Mouse (Mus musculus) forebrain, embryonic 11.5 days (tissue): ENCODE measurements at regions not wholly inside any gene's neighbourhood (a gene's known extent, or its start where the extent isn't known, plus 50 kb on each side); places are given as distances from the start of the nearest gene placed in this dataset.

Source experiments
- ATAC-seq: fragments of 200-750 bp; cut with Nextera tagmentation; replicated peaks from 2 replicates; pipeline ENCODE4 v1.8.0; 2017; ENCODE audit warnings: moderate TSS enrichment; ENCODE audit not compliant: low FRiP score
- DNase-seq: peaks from one replicate; pipeline ENCODE4 v3.0.0-alpha.2; 2017; ENCODE audit warnings: low spot score
- H3K27ac ChIP-seq: fragments of 300-500 bp; sonication (generic); 2 replicates; pipeline ENCODE4 v1.5.1; 2014; ENCODE audit warnings: low read depth, low read length
- H3K27me3 ChIP-seq: fragments of 300-500 bp; sonication (generic); 2 replicates; pipeline ENCODE4 v1.6.1; 2014; ENCODE audit warnings: mild to moderate bottlenecking, low read length, mixed read lengths; ENCODE audit not compliant: control insufficient read depth, insufficient read depth
- H3K36me3 ChIP-seq: fragments of 300-500 bp; sonication (generic); 2 replicates; pipeline ENCODE4 v1.6.1; 2014; ENCODE audit warnings: mild to moderate bottlenecking, low read length, moderate library complexity, mixed read lengths; ENCODE audit not compliant: control insufficient read depth, insufficient read depth
- H3K4me1 ChIP-seq: fragments of 300-500 bp; sonication (generic); replicated peaks from 2 replicates; pipeline ENCODE4 v1.6.1; 2014; ENCODE audit warnings: low read length, mixed read lengths; ENCODE audit not compliant: control insufficient read depth, insufficient read depth
- H3K4me2 ChIP-seq: fragments of 300-500 bp; sonication (generic); 2 replicates; pipeline ENCODE4 v1.6.1; 2014; ENCODE audit warnings: low read depth, mild to moderate bottlenecking, low read length, moderate library complexity, mixed read lengths; ENCODE audit not compliant: severe bottlenecking
- H3K4me3 ChIP-seq: fragments of 300-500 bp; sonication (generic); 2 replicates; pipeline ENCODE4 v1.5.1; 2014; ENCODE audit warnings: low read depth, low read length
- H3K9ac ChIP-seq: fragments of 300-500 bp; sonication (generic); 2 replicates; pipeline ENCODE4 v1.6.1; 2014; ENCODE audit warnings: low read length
- H3K9me3 ChIP-seq: fragments of 300-500 bp; sonication (generic); 2 replicates; pipeline ENCODE4 v1.6.1; 2016; ENCODE audit warnings: low read length, mixed read lengths; ENCODE audit not compliant: control insufficient read depth
- WGBS: fragments of 180-500 bp; shearing (Covaris S2); extraction: QIAGEN DNeasy Blood & Tissue Kit; methylation state at CpG from one replicate; pipeline ENCODE4 v1.1.7; 2014; 5-methylcytosine and 5-hydroxymethylcytosine counted together

GRCm38 (mm10) chr7:69770313-69770979, 596.1 kb downstream of the Nr2f2 start:
- Histone ChIP-seq H3K9ac (no peak overlapping the region), H3K4me1 (no peaks in the 10 kb centered on the region), H3K4me2 (no peak overlapping the region), H3K27me3 (no peaks in the 10 kb centered on the region), H3K4me3 (no peak overlapping the region), H3K9me3 (no peaks in the 10 kb centered on the region), H3K27ac (no peak overlapping the region), H3K36me3 (no peaks in the 10 kb centered on the region)
- DNase-seq, result no peak
- ATAC-seq, result 0 out of 2 replicates have a peak, but pooled peaks have one; percentile 44
- WGBS, result 55% methylated on average over 22 of the region's 22 CpGs

GRCm38 (mm10) chr7:69766451-69766850, 600.1 kb downstream of the Nr2f2 start:
- Histone ChIP-seq H3K4me2 (no peak overlapping the region), H3K4me1 (no peaks in the 10 kb centered on the region), H3K27ac (no peak overlapping the region), H3K9me3 (no peaks in the 10 kb centered on the region), H3K27me3 (no peaks in the 10 kb centered on the region), H3K9ac (no peak overlapping the region), H3K4me3 (no peak overlapping the region), H3K36me3 (no peaks in the 10 kb centered on the region)
- DNase-seq (no peak), ATAC-seq (no peak)
- WGBS, result 60% methylated on average over 4 of the region's 4 CpGs

- 67% methylated on average over 6 of the region's 6 CpGs for WGBS
- no peaks in the 10 kb centered on the region for H3K4me1 ChIP-seq
- H3K27ac ChIP-seq, result no peak overlapping the region
- no peak overlapping the region for H3K9ac ChIP-seq
- DNase-seq, result no peak
- H3K9me3 ChIP-seq, result no peaks in the 10 kb centered on the region
- no peak overlapping the region for H3K4me3 ChIP-seq
- ATAC-seq, result no peak
- H3K27me3 ChIP-seq, result no peaks in the 10 kb centered on the region
- H3K36me3 ChIP-seq, result no peaks in the 10 kb centered on the region
- no peak overlapping the region for H3K4me2 ChIP-seq
Observed at GRCm38 (mm10) chr7:69740495-69740894, 626.0 kb downstream of the Nr2f2 start.

GRCm38 (mm10) chr7:69738998-69739397, 627.5 kb downstream of the Nr2f2 start:
- H3K9ac ChIP-seq, result no peak overlapping the region
- H3K4me1 ChIP-seq, result no peaks in the 10 kb centered on the region
- H3K4me3 ChIP-seq, result no peak overlapping the region
- no peak for DNase-seq
- H3K27me3 ChIP-seq, result no peaks in the 10 kb centered on the region
- no peaks in the 10 kb centered on the region for H3K9me3 ChIP-seq
- H3K4me2 ChIP-seq, result no peak overlapping the region
- no peak overlapping the region for H3K27ac ChIP-seq
- no peaks in the 10 kb centered on the region for H3K36me3 ChIP-seq
- no peak for ATAC-seq
- 82% methylated on average over 7 of the region's 7 CpGs for WGBS

- ATAC-seq (no peak), DNase-seq (no peak)
- WGBS, result 88% methylated on average over 5 of the region's 5 CpGs
- H3K27ac ChIP-seq, result no peak overlapping the region
- no peaks in the 10 kb centered on the region for H3K9me3 ChIP-seq
- no peak overlapping the region for H3K4me3 ChIP-seq
- H3K4me1 ChIP-seq, result no peaks in the 10 kb centered on the region
- no peak overlapping the region for H3K9ac ChIP-seq
- no peaks in the 10 kb centered on the region for H3K27me3 ChIP-seq
- no peak overlapping the region for H3K4me2 ChIP-seq
- no peaks in the 10 kb centered on the region for H3K36me3 ChIP-seq
Observed at GRCm38 (mm10) chr7:69715081-69715480, 651.5 kb downstream of the Nr2f2 start.

- H3K4me3 ChIP-seq, result no peak overlapping the region
- no peaks in the 10 kb centered on the region for H3K27me3 ChIP-seq
- no peaks in the 10 kb centered on the region for H3K9me3 ChIP-seq
- no peak for ATAC-seq
- whole genome bisulfite sequencing, result 73% methylated on average over 1 of the region's 1 CpGs
- no peaks in the 10 kb centered on the region for H3K36me3 ChIP-seq
- no peak overlapping the region for H3K9ac ChIP-seq
- H3K4me1 ChIP-seq, result no peaks in the 10 kb centered on the region
- no peak for DNase-seq
- H3K4me2 ChIP-seq, result no peak overlapping the region
- H3K27ac ChIP-seq, result no peak overlapping the region
Observed at GRCm38 (mm10) chr7:69670211-69670610, 696.3 kb downstream of the Nr2f2 start.

GRCm38 (mm10) chr7:69655583-69655982, 711.0 kb downstream of the Nr2f2 start:
- no peak overlapping the region for H3K27ac ChIP-seq

GRCm38 (mm10) chr7:69645449-69645848, 721.1 kb downstream of the Nr2f2 start:
- no peak overlapping the region for H3K4me3 ChIP-seq
- 44% methylated on average over 6 of the region's 6 CpGs for WGBS
- no peaks in the 10 kb centered on the region for H3K4me1 ChIP-seq
- no peak for DNase-seq
- no peaks in the 10 kb centered on the region for H3K36me3 ChIP-seq
- H3K9ac ChIP-seq, result no peak overlapping the region
- no peaks in the 10 kb centered on the region for H3K9me3 ChIP-seq
- no peak overlapping the region for H3K4me2 ChIP-seq
- no peak for ATAC-seq
- no peak overlapping the region for H3K27ac ChIP-seq
- H3K27me3 ChIP-seq, result no peaks in the 10 kb centered on the region

More at GRCm38 (mm10) chr7:69655583-69655982, 711.0 kb downstream of the Nr2f2 start:
- 12% methylated on average over 9 of the region's 9 CpGs for WGBS
- Histone ChIP-seq H3K9me3 (no peaks in the 10 kb centered on the region), H3K27me3 (no peaks in the 10 kb centered on the region), H3K4me2 (no peak overlapping the region), H3K9ac (no peak overlapping the region), H3K36me3 (no peaks in the 10 kb centered on the region), H3K4me3 (no peak overlapping the region), H3K4me1 (no peaks in the 10 kb centered on the region)
- DNase-seq, result no peak
- ATAC-seq, result no peak

- Histone ChIP-seq H3K27me3 (no peaks in the 10 kb centered on the region), H3K4me2 (no peak overlapping the region), H3K4me1 (no peaks in the 10 kb centered on the region), H3K9ac (no peak overlapping the region), H3K36me3 (no peaks in the 10 kb centered on the region), H3K27ac (no peak overlapping the region), H3K4me3 (no peak overlapping the region), H3K9me3 (no peaks in the 10 kb centered on the region)
- 52% methylated on average over 9 of the region's 9 CpGs for WGBS
- DNase-seq (no peak), ATAC-seq (no peak)
Observed at GRCm38 (mm10) chr7:69641652-69642051, 724.9 kb downstream of the Nr2f2 start.
